Mouse (Mus musculus): ENCODE results near the gene Cog5. TPM values are rescaled to one million over a fixed set of nuclear protein-coding genes. Genes with fewer than 3 reads are reported as not detected.
"Not testable (repeated sequence)": the region's sequence is repeated elsewhere in the genome, so short reads cannot be mapped to it uniquely, and the experiment has no call there.

Gene Cog5
- 39.2 and 51.5 TPM in 2 replicates for total RNA-seq (2021)
- long read RNA-seq, transcript Cog5-201 (23 exons, 2,997 nt): major isoform, 6 of 16 reads
- long read RNA-seq, partial matches to known transcripts: 4 of 16 reads
- long read RNA-seq, other reads (novel, unspliced or antisense): 6 of 16 reads

- DNase-seq: peak; percentile 96
These were observed at the start of gene Cog5, which contains the start of gene Dus4l for GRCm38 (mm10) chr12:31654197-31654964. Cog5 (plus strand) TSS chr12:31654869. Dus4l (minus strand) TSS chr12:31654826.

GRCm38 (mm10) chr12:31604894-31605293 is 49.8 kb upstream of the Cog5 start:
- no peak for DNase-seq

GRCm38 (mm10) chr12:31608138-31608537 is 46.5 kb upstream of the Cog5 start:
- no peak for DNase-seq

GRCm38 (mm10) chr12:31613353-31613752 is 41.3 kb upstream of the Cog5 start:
- no peak for DNase-seq

GRCm38 (mm10) chr12:31620106-31620505 is 34.6 kb upstream of the Cog5 start:
- DNase-seq: no peak

GRCm38 (mm10) chr12:31625016-31625415 is 29.7 kb upstream of the Cog5 start:
- DNase-seq: no peak

- DNase-seq: not testable (repeated sequence)
These were observed 26.3 kb upstream of the Cog5 start for GRCm38 (mm10) chr12:31628396-31628795.

- DNase-seq: no peak
These were observed 20.7 kb upstream of the Cog5 start for GRCm38 (mm10) chr12:31633970-31634342.

- DNase-seq: peak; percentile 86
These were observed 20.1 kb upstream of the Cog5 start, which contains the start of gene Bcap29 for GRCm38 (mm10) chr12:31634343-31635239. Bcap29 (minus strand) TSS chr12:31634658.

- DNase-seq: no peak
These were observed 19.4 kb upstream of the Cog5 start for GRCm38 (mm10) chr12:31635240-31635607.

- no peak for DNase-seq
These were observed 1.1 kb upstream of the Cog5 start for GRCm38 (mm10) chr12:31653611-31654010.

- no peak for DNase-seq
These were observed 352 bp downstream of the Cog5 start for GRCm38 (mm10) chr12:31654965-31655477.

- no peak for DNase-seq
These were observed 2.2 kb downstream of the Cog5 start for GRCm38 (mm10) chr12:31656841-31657240.

- no peak for DNase-seq
These were observed 11.3 kb downstream of the Cog5 start for GRCm38 (mm10) chr12:31665999-31666398.

- DNase-seq: no peak
These were observed 12.5 kb downstream of the Cog5 start for GRCm38 (mm10) chr12:31667187-31667586.

GRCm38 (mm10) chr12:31686679-31687078 is 32.0 kb downstream of the Cog5 start:
- DNase-seq: no peak

- DNase-seq: no peak
These were observed 38.6 kb downstream of the Cog5 start for GRCm38 (mm10) chr12:31693278-31693677.

- no peak for DNase-seq
These were observed 46.1 kb downstream of the Cog5 start for GRCm38 (mm10) chr12:31700623-31701347.

- no peak for DNase-seq
These were observed 46.7 kb downstream of the Cog5 start for GRCm38 (mm10) chr12:31701411-31701810.

GRCm38 (mm10) chr12:31703904-31704303 is 49.2 kb downstream of the Cog5 start:
- DNase-seq: no peak

- DNase-seq: no peak
These were observed 51.5 kb downstream of the Cog5 start for GRCm38 (mm10) chr12:31706168-31706567.

- no peak for DNase-seq
These were observed 52.9 kb downstream of the Cog5 start for GRCm38 (mm10) chr12:31707531-31707930.
